Mouse (Mus musculus) embryonic stem cell, embryonic (primary cell): Measurements from ENCODE around the gene Gpr153.

Experiments
- CTCF ChIA-PET, 4 experiments: fragments of 300-600 bp in 2 of 4; fragments of 350-600 bp in 2 of 4; sonication (Branson Sonifier 250); formaldehyde crosslinking; loops; one replicate each; lab custom pipeline; 2022; ENCODE audit warnings: inconsistent platforms in 2 of 4; lab: Charles Lee
- POLR2A ChIA-PET, 4 experiments: fragments of 300-600 bp in 2 of 4; fragments of 350-600 bp in 2 of 4; sonication (Branson Sonifier 250); formaldehyde crosslinking; loops; one replicate each; lab custom pipeline; 2022; ENCODE audit warnings: antibody characterized with exemption in 4 of 4, inconsistent platforms in 1 of 4; lab: Charles Lee

Gpr153 gene

DNA sequence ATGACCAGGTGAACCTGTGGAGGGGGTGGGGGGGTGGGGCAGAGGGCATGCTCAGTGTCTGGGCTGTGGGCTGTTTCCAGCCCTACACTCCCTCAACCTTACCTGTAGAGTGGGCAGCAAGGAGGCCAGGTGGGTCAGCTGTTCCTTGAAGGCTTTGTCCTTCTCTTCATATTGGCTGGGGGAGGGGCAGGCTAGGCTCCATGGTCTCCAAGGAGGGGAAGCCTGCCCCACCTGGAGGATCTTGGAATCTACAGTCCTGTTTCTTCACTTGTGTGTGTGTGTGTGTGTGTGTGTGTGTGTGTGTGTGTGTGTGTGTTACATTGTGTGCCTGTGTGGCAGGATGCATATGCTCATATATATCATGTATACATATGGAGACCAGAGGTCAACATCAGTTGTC lies 39.9 kb downstream of the Gpr153 start:
- ChIA-PET POLR2A (interaction anchor here in 3 of 4 experiments (0.6 to 9.3 kb wide), 11 partner anchors 11 to 271 kb away, joined by 3 to 79 read pairs (median 5); partner anchors contain the start of genes Rpl22 (in 2 of the 3) and Icmt (in 1 of the 3)), CTCF (interaction anchor here (0.6 to 2.6 kb wide), 19 partner anchors 8 to 1757 kb away, joined by 3 to 7 read pairs (median 4); partner anchors contain the start of gene Rpl22 (in 1 of the 4))

DNA sequence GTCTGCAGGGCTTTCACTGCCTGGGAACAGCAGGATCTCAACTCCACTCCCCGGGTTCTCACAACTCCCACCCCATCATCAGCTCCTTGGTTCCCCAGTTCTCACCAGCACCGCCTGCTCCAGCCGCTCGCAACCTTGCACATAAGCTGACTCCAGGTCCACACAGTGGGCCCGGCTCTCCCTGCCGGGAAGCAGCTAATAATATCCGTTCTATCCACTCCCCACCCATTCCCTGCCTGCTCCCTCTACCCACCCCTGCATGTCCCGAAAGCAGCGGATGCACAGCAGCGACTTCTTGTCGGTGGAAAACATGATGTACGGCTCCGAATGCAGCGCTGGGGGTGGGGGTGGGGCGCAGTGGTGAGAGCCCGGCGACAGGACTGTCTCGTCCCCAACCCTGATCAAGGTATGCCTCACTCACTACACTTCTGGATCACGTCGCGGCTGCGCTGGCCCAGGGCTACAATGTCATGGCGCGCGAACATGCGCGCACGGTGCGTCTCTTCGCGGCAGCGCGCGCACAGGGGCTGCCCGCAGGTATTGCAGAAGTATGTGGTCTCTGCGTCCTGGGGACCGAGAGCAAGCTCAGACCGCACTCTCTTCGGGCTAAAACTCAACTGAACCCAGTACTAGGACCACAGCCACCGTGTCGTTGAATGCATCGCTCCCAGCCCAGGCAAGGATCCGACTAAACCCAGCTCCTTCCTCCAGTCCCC lies 41.6 kb downstream of the Gpr153 start:
- ChIA-PET CTCF (interaction anchor here (0.7 to 2.6 kb wide), 16 partner anchors 10 to 181 kb away, joined by 3 to 8 read pairs (median 4); partner anchors contain the start of genes Icmt (in 2 of the 4) and Rpl22 (in 2 of the 4)), POLR2A (interaction anchor here (0.5 to 9.3 kb wide), 21 partner anchors 9 to 1394 kb away, joined by 3 to 79 read pairs (median 4); partner anchors contain the start of gene Rpl22 (in 3 of the 4))

DNA sequence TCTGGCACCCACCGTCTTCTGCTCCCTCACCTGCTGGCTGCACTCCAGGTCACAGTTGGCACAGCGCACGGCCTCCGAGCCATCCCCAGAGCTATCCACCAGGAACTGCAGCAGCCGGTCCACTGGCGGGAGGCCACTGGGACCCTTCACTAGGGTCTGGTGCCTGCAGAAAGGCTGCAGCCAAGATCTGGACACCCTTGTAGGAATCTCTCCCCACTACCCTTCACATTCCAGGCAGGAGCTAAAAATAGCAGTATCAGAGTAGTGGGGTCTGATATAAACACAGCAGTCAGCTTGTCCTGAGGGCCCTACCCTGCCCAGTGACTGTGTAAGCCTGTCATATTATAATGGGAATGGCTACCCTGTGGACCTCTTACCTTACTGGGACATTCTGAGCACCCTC lies 43.6 kb downstream of the Gpr153 start:
- CTCF ChIA-PET: interaction anchor here (0.5 to 2.7 kb wide), 14 partner anchors 8 to 181 kb away, joined by 3 to 26 read pairs (median 4); partner anchors contain the start of gene Rpl22 (in 1 of the 4)
- POLR2A ChIA-PET: interaction anchor here in 3 of 4 experiments (0.6 to 9.3 kb wide), 5 partner anchors 13 to 339 kb away, joined by 3 to 79 read pairs (median 3); no protein-coding TSS in a partner anchor

DNA sequence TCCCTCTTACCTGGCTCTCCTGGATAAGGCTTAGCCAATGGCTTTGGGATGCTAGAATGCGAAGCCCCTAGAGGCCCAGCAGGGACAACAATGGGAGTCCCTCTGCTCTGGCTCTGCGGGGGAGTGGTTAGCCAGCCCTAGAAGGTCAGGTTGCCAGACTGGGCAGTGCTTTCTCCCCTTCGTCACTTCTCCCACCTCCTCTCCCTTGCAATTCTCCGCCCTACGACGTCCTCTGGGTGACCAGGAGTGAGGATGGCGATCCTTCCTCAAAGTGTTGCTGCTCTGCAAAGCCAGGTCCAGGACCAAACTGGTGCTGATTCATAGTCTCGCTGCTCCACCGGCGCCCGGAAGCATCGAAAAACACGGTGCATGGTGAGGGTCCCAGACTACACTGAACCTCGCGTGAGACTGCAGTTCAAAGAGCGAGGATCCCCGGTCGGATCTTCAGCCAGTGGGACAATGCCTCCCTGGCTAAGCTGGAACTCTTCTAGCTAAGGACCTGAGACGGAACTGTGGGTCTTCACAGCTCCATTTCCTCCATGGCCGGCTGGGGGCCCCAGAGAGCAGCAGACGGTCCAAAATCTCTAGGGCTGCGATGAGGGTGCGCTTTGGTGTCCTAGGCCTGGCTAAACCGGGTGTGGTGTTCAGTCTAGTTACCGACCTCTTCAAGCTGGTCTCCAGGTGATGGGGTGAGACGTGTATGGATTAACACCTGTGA lies 44.6 kb downstream of the Gpr153 start, which contains the start of gene Rnf207:
Gene Rnf207, minus strand, starts transcription at position 477 of the 718 bp plus-strand sequence.
- ChIA-PET CTCF (interaction anchor here (0.5 to 2.7 kb wide), 91 partner anchors 9 to 718 kb away, joined by 3 to 30 read pairs (median 4); partner anchors contain the start of genes Acot7 (in 1 of the 4), Chd5 (in 1 of the 4), Hes2 (in 1 of the 4) and Icmt (in 1 of the 4)), POLR2A (interaction anchor here in 3 of 4 experiments (0.6 to 9.3 kb wide), 21 partner anchors 9 to 291 kb away, joined by 3 to 79 read pairs (median 4); partner anchors contain the start of genes Acot7 (in 1 of the 3), Icmt (in 1 of the 3) and Zbtb48 (in 1 of the 3))

DNA sequence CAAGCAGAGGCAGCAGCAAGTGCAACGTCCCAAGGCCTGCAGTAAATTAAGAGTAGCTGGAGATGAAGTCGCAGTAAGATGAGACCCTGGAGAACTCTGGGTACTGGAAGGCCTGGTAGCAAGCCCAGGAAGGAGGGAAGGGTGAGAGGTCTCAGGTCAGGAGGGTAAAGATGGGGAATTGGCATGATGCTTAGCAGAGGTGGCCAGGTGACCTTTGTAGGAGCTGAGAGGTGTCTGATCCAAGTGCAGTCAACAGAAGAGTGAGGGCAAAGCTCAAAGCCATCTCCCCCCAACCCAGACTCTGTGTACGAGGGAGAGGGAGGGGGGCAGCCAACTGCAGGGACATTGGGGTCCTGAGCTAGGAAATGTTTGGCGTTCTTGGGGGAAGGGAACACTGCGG lies 47.4 kb downstream of the Gpr153 start:
- POLR2A ChIA-PET: interaction anchor here in 2 of 4 experiments (0.9 to 1.7 kb wide), 5 partner anchors 9 to 32 kb away, joined by 3 to 5 read pairs (median 4); partner anchors contain the start of gene Icmt (in 1 of the 2)
- CTCF ChIA-PET: interaction anchor here (0.6 to 2.0 kb wide), 10 partner anchors 11 to 1920 kb away, joined by 3 to 10 read pairs (median 4); no protein-coding TSS in a partner anchor

DNA sequence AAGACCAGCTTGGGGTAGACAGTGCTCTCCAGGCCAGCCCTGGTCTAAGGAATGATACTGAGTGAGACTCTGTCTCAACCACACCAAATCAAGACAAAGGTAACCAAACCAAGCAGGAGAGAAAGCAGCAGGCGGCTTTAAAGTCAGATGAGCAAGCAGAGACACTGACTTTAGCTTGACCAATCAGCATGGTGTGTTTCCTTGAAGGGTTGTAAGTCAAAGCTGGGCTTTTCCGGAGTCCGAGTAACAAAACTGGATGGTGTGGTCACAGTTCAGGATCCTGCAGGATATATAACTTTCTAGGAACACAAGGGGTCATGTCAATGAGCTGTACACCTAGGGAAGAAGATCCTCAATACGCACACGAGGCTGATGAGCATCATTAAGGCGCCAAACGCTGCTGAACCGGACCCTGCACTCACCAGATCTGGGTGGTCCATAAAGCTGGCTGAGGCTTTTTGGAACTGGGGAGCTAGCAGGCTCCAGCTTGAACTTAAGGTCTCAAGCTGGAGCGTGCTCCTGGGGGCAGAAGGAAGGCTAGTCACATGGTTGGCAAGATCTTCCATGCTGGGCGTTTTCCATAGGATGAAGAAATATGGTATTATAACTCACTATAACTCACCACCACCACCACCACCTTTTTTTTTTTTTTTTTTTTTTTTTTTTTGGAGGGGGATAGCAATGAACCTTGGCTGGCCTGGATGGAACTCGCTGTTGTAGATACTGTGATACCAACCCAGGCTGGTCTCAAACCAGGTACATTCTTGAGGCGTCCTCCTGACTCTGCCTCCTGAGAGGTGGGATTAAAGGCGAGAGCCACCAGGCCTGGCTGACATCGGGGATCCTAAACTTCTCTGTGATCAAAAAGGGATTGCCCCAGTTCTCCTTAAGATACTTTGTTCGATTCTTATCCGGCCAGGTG lies 50.9 kb downstream of the Gpr153 start:
- POLR2A ChIA-PET: interaction anchor here (0.6 to 2.7 kb wide), 75 partner anchors 8 to 907 kb away, joined by 3 to 41 read pairs (median 4); partner anchors contain the start of genes Icmt (in 3 of the 4), Acot7 (in 1 of the 4), Chd5 (in 1 of the 4) and Espn (in 1 of the 4)
- CTCF ChIA-PET: interaction anchor here in 3 of 4 experiments (0.5 to 2.2 kb wide), 25 partner anchors 8 to 1208 kb away, joined by 3 to 12 read pairs (median 3); partner anchors contain the start of genes Chd5 (in 1 of the 3) and Gpr153 (in 1 of the 3)

DNA sequence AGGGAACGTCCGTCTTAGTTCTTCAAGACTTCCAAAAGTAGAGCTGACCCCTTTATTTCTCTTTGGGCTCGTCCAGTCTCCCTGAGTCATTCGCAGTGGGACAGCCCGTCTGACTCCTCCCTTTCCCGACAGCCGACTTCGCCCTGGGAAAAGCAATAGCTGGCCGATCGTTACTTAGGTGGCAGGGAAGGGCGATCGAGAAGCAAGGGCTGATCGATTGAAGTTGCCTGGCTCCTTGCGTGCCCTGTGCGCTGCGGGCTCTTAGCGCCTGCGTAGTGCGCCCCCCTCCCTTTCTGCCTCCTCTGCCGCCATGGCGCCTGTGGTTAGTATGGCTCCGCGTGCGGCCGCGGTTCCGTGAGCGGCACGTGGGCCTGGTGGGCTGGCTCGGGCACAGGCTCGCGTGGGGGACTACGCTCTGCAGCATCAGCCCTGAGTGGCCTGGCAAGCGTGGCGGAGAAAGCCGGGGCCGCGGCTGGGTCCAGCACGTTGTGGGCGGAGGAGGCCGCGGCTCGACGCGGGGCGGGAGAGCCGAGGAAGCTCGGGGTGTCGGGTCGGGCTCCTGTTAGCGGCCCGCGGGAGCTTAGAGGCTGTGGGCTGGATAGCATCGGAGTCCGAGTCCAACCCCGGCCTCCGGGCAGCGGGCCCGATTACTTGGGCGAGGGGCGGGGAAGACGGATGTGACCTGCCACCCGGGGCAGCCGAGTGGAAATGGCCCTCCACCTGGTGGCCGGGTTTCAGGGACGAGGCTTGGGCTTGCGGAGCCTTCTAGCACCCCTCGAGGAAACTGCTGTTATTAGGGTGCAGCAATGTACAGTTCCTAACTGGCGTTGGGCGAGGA lies 51.8 kb downstream of the Gpr153 start, which contains the start of gene Rpl22:
Gene Rpl22, plus strand, starts transcription at position 169 of the 838 bp plus-strand sequence.
- ChIA-PET POLR2A (interaction anchor here (0.6 to 2.7 kb wide), 63 partner anchors 7 to 338 kb away, joined by 3 to 41 read pairs (median 4); partner anchors contain the start of genes Icmt (in 3 of the 4), Acot7 (in 1 of the 4), Chd5 (in 1 of the 4) and Hes3 (in 1 of the 4)), CTCF (interaction anchor here in 3 of 4 experiments (0.5 to 2.2 kb wide), 21 partner anchors 7 to 1209 kb away, joined by 3 to 12 read pairs (median 3); partner anchors contain the start of genes Chd5 (in 1 of the 3) and Gpr153 (in 1 of the 3))

DNA sequence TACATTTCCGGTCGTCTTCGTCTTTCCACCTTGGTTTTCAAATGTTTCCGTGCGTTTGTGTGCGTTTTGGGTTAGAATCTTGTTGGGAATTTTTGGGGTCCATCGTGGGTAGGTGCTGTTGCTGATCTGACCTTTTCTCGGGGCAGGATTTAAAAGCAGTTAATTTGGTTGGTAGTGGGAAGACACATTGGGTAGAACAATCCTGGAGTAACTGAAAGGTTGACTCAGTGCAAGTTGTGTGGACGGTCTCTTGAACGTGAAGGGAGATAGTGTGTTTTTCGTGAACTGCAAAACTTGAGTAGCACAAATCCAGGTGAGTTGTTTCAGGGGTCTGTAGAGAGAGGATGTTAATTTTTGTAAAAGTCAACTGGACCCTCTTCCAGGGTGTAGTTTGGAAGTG lies 52.5 kb downstream of the Gpr153 start:
- CTCF ChIA-PET: interaction anchor here in 3 of 4 experiments (0.5 to 2.2 kb wide), 5 partner anchors 11 to 207 kb away, joined by 4 to 12 read pairs (median 7); no protein-coding TSS in a partner anchor
- POLR2A ChIA-PET: interaction anchor here in 3 of 4 experiments (1.0 to 2.7 kb wide), 20 partner anchors 12 to 296 kb away, joined by 3 to 41 read pairs (median 8); partner anchors contain the start of genes Icmt (in 2 of the 3), Chd5 (in 1 of the 3) and Hes3 (in 1 of the 3)

DNA sequence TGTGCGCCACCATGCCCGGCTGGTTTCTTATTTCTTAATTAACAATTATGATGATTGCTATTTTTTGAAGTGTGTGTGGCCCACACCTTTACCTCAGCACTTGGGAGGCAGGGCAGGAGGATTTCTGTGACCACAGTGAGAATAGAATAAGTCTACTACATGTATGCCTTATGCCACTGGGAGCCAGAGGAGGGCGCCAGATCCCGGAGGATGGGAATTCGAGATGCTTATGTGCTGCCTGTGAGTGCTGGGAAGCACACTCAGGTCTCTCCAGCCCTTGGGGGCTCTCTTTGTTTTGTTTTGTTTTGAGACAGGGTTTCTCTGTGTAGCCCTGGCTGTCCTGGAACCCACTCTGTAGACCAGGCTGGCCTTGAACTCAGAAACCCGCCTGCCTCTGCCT lies 54.7 kb downstream of the Gpr153 start:
- POLR2A ChIA-PET: interaction anchor here in 2 of 4 experiments (1.0 to 6.4 kb wide), 6 partner anchors 10 to 175 kb away, joined by 3 to 79 read pairs (median 6); partner anchors contain the start of genes Rnf207 (in 2 of the 2) and Chd5 (in 1 of the 2)
- CTCF ChIA-PET: interaction anchor here (0.7 to 1.5 kb wide), 10 partner anchors 10 to 200 kb away, joined by 3 to 5 read pairs (median 4); partner anchors contain the start of genes Rnf207 (in 2 of the 4) and Chd5 (in 1 of the 4)

DNA sequence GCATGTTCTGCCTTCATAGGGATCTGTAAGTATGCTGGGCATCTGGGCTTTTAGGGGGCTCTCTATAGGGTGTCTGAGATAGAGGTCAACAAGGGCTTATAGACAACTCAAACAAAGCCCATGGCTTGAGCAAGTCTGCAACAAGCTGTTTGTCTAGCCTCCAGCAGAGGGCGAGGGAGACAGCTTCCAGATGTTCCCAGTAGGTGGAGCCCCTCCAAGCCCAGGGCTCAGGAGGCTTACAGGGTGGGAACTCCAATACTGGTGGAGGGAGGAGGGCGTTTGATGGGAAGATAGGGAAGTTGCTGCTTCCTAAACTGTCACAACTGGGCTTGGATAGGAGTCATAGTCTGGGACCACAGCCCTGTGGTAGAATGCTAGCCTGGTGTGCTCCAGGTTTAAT lies 58.9 kb downstream of the Gpr153 start:
- POLR2A ChIA-PET: interaction anchor here in 3 of 4 experiments (0.5 to 6.4 kb wide), 23 partner anchors 8 to 1168 kb away, joined by 3 to 79 read pairs (median 4); partner anchors contain the start of genes Rnf207 (in 2 of the 3) and Rpl22 (in 1 of the 3)
- CTCF ChIA-PET: interaction anchor here (0.5 to 5.0 kb wide), 83 partner anchors 8 to 330 kb away, joined by 3 to 84 read pairs (median 5); partner anchors contain the start of genes Rnf207 (in 4 of the 4), Icmt (in 2 of the 4), Espn (in 1 of the 4) and Kcnab2 (in 1 of the 4)

DNA sequence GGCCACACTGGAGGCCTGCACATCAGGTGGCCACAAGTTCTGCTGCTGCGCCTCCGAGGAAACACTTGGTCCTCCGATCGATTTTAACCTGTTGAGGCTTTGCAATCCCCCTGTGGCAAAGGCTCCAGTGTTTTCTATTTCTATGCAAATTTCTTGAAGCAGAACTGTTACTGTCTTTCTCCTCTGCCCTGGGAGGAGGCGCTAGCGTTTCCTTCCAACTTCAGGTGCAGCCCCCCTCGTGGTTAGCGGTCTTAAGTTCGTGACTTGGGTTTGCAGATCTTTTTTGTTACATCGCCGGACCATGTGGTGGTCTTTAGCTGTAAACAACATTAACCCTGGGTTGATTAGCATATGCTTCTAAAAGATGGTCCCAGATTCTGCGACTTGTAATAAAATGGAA lies 59.6 kb downstream of the Gpr153 start:
- CTCF ChIA-PET: interaction anchor here (0.5 to 5.0 kb wide), 61 partner anchors 8 to 330 kb away, joined by 3 to 84 read pairs (median 5); partner anchors contain the start of genes Rnf207 (in 4 of the 4), Espn (in 1 of the 4), Icmt (in 1 of the 4) and Kcnab2 (in 1 of the 4)
- POLR2A ChIA-PET: interaction anchor here (0.5 to 3.2 kb wide), 21 partner anchors 8 to 1675 kb away, joined by 3 to 19 read pairs (median 3); partner anchors contain the start of genes Rnf207 (in 2 of the 4) and Rpl22 (in 2 of the 4)
